Mouse (Mus musculus) kidney, postnatal 36 days (tissue): ENCODE data around the gene Zfp526.
A peak's percentile ranks its signal among the peaks of the same experiment; 100 is the strongest.
"Not testable (repeated sequence)": the region's sequence is repeated elsewhere in the genome, so short reads cannot be mapped to it uniquely, and the experiment has no call there.

ENCODE experiments used
- DNase-seq, 2 experiments: peaks; one replicate each; pipeline ENCODE4 v3.0.0; 2021 to 2022; ENCODE audit warnings: mixed read lengths in 2 of 2

Zfp526 gene

DNA sequence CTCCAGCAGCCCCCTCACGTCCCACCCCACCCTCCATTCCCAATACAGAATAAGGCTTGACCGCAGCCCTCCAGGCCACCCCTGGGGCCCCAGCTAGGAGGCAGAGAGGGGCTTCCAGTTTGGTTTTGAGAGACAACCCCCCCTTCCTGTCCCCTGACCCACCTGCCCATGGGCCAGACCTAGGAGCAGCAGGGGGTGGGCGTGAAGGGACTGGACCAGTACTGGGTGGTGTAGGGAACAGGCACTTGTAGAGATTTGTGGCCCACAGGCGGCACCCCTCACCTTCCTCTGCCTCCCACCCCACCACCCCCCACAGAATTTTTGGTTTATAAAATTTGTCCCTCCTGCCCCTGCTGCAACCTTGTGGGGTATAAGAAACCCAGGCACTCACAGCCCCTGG lies 22.1 kb downstream of the Zfp526 start:
- DNase-seq, result no peak

DNA sequence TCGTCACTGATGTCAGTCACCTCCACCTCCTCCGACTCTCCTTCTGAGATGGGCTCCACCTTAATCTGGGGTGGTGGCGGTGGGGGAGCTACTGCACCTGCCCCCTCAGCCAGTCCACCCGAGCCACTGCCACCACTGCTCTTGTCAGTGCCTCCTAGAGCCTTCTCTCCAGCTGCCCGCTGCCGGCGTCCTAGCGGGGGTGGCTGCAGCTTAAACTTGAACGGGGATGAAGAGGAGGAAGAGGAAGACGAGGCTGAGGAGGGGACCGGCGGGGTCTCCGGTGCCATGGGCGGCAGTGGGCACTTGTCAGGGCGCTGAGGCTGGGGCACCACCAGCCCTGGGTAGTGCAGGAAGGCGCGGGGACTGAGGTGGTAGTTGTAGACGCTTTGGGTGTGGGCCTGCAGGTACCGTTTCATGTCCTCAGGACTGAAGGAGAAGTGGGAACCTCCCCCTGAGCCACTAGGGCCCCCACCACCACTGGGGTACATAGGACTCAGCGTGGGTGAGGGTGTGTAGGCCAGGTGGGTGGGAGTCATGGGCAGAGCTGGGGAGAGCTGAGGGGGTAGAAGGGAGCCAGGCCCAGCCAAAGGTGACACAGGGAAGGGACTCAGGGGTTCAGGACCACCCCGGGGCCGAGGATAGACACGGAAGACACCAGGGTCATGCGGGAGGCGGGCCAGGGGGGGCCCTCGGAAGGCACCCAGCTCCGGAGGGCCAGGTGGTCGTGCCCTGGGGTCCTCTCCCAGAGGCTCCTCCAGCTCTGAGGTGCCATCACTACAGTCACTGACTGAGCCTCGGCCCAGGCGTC lies 23.5 kb downstream of the Zfp526 start:
- no peak for DNase-seq

DNA sequence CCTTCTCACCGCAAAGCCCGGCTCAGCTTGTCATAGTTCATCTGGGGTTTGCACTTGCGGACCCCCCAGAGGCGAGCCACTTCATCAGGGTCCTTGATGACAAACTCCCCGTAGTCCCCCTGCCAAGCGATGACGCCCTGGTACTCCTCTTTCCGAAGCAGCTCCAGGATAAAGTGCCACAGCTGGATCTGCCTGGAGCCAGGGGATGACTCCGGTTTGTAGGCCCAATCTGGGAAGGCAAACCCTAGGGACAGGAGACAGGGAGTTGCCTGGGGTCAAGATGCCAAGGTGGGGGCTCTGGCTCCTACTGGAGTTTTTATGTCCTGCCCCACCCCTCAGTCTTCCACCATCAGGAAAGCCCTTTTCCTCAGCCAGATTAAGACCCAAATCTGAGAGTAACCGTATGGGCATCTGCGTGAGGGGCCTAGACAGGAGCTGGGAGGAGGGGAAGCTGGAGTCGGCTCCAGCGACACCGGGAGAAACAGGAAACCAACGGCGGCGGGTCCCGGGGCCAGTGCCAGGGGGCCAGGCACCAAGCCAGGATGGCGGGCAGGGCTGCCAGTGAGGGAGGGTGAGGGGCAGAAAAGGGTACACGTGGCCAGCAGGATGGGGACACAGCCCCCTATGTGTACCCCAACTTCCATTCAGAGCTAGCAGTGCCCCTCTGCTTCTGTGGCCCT lies 25.0 kb downstream of the Zfp526 start:
- DNase-seq, result peak; percentile 69 to 79

DNA sequence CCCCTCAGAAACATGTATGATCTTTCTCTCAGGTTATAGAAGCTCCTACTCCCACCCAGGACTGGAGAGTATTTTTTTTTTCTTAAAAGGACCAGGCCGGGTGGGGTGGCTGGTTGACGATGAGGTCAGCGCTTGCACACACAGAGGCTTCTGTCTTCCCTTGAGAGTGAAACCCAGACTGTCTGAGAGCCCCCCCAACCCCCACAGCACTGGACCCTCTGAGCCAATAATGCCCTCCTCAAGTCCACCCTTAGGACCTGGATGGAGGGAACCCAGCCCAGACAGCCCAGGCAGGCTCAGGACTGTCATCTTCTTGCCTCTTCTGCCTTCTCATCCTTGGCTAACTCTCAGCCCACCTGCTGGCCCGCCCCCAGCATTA lies 25.5 kb downstream of the Zfp526 start:
- DNase-seq, result no peak

DNA sequence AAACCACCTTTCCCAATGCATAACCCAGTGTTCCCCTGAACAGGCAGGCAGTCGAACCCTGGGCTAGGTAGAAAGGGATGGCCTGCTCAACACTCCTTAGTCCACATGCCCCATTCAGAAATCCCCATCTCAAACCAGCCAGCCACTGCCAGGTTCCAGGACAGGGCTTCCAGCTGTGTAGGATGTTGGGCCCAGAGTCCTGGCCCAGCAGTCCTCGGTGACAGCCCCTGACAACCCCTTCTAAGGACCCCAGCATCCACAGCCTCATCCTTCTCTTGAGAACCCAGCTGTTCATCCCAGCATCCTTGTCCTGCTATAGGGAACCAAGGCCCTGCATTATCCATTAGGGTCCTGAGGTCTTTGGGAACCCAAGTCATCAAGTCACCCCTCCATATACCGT lies 26.3 kb downstream of the Zfp526 start:
- DNase-seq, result no peak

DNA sequence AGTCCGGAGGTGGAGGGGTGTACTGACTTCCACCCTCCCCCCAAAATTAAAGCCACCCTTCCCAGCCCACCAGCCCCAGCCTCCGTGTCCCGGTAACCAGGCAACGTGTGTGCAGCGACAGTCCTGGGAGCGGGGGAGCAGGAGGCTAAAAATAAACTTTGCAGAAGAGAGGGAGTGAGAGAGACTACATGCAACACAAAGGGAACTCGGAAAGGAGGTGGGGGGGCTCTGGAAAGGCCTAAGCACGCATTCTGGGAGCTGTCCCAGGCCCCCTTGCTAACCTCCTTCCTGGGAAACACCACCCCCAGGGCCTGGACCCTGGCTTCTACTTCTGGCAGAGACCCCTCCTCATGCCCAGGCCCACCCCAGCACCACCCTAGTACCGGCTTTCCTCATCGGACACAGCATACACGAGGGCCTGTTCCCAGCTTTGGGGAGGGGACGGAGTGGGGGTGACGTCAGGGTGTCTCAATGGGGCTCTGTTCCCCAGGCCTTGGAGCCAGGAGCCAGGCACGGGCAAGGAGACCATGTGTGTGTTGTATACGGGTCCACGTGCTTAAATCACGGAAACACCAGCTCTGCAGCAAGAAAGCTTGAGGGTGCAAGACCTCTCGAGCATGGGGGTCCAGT lies 26.9 kb downstream of the Zfp526 start:
- DNase-seq, result peak in 1 of 2 experiments; percentile 47

DNA sequence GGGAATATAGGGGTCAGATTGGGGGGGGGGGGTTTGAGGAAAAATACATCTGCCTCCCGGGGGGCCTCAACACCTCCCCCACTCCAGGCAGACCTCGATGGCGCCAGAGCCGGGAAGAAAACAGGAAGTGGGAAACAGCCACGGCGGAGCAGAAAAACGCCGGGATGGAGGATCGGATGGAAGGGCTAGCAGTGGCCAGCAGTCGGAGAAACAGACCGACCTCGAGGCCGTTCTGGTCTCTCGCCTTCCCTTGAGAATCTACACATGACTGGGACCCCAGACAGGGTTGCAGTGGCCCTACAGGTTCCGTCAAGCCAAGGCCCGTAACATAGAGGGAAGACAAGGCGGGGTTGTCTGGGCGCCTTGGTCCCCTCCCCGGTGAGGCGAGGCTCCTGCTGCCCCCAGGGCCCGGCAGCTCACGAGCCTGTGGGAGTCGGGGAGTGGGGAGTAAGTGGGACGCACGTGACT lies 27.7 kb downstream of the Zfp526 start:
- DNase-seq, result peak; percentile 28 to 58

DNA sequence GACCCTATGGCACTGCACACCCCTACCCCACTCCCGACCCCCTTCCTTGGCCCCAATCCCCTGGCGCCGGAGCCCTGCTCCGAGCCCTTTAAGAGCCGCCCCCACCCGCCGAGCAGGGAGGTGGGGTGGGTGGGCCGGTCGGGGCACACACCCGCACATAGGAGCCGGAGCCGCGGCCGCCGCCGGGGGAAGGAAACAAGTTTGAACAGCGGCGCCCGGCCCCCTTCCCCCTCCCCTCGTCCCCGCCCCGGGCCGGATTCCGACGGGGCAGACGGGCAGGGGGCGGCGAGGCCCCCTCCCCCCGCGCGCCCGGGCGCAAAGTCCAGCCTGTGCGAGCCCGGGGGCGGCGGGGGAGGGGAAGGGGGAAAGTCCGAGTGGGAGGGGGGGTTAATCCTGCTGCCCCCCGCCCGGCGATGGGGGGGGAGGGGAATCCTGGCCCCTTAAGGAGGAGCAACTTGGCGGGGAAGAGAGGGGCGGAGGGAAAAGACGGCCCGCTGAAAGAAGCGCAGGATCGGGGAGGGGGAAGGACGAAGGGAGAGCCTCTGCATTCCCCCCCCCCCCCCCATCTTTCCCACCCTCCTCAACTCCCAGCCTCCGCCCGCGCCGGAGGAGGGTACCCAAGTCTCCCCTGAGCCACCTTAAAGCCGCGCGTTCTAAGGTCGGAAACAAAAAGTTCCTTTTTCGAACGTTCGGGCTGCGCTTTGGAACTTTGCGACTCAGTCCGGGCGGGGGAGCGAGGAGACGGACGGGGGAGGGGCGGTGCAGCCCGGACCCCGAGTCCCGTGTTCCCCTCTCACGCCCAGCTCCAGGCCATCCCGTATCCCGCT lies 28.3 kb downstream of the Zfp526 start:
- DNase-seq, result peak; percentile 88 to 92

DNA sequence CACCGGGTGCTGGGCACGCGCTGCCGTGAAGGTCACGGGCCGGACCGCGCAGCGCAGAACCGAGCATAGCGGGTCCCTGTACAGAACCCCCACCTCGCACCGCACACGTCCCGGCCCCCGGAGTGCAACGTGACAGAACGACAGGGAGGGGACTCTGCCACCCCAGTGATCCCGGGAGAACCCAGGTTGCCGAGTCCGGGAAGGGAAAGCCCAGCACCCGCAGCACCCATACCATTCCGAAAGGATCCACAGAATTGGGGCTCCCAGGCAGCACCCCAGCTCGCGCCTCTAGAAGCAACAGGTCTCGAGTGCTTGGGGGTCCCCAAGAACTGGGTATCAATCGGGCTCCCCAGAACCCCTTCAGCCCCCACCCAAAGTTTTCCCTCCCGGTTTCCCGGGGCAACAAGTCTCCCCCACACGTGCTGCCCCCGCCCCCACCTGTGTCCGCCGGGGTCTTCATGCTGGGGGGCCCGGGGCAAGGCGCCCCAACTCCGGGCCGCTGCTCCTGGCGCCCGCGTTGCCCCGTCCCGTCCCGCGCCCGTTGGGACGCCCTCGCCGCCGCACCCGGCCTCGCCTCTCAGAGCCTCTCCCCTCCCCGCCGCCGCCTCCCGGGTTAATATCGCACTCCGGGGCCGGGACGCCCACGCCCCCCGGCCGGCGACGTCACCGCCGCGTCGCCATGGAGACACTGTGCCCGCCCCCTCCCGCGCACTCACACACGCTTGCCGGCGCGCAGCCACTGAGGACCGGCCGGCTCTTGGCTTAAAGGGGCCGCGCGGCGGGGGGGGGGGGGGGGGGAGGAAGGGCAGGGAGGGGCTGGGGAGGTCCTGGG lies 29.1 kb downstream of the Zfp526 start, which contains the start of gene Erf:
Gene Erf (minus strand): TSS at position 621 of the 832 bp plus-strand sequence.
- peak; percentile 96 to 97 for DNase-seq

DNA sequence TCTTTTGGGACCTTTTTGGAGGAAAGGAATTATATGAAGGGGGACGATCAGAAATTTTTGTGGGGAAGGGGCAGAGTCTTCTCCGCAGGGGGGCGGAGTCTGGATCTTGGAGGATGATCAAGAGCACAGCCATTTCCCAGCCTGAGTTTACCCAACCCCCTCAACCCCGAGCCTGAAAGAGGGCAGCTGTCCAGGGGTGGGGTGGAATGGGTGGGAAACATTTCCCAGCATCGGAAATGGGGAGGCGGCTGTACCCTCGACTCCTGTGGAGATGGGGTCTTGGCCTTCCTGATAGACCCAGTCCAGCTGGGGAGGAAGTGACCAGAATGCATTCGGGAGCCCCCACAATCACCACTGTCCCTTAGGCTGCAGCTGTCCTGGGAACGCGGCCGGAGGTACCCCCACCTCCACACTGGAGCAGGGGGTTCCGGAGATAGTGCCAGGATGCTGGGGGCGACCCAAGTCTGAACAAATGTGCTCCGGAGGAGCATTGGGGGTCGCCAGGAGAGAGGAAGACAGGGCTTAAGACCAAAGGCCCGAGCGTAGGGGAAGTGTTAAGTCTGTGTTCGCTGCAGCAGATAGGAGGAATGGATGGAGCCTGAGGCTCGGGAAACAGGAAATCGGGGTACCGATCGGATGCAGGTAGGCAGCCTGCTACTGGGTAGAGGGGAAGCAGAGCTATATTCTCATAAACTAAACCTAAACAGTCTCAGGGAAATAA lies 30.0 kb downstream of the Zfp526 start:
- DNase-seq, result peak; percentile 58 to 78

DNA sequence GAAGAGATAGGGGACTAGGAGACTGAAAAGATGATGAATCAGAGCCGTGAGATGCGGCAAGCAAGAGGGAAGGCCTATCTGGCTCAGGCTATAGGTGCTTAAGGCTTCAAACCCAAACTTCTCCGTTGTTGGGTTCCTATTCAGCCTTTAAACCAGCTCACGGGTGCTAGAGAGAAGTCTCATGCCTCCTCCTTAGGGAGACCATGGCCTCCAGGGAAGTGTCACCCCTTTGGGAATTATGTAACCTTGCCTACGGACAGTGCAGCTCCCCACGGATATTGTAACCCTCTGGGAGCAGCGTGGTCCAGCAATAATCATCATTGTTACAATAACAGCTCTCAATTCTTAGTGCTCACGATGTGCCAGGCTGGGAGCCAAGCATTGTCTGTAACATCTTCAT lies 30.6 kb downstream of the Zfp526 start:
- no peak for DNase-seq

DNA sequence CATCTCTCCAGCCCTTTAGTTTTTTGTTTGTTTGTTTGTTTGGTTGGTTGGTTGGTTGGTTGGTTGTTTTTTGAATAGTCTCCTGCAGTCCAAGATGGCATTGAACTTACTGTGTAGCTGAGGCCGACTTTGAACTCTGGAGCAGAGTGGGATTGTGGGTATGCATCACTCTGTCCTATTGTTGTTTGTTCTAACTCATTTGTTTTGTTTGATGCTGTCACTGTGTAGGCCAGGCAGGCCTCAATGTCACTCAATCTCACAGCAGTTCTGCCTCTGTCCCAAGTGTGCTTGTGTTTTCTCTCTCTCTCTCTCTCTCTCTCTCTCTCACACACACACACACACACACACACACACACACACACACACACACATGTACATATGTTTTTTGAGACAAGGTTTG lies 40.7 kb downstream of the Zfp526 start:
- no peak for DNase-seq

DNA sequence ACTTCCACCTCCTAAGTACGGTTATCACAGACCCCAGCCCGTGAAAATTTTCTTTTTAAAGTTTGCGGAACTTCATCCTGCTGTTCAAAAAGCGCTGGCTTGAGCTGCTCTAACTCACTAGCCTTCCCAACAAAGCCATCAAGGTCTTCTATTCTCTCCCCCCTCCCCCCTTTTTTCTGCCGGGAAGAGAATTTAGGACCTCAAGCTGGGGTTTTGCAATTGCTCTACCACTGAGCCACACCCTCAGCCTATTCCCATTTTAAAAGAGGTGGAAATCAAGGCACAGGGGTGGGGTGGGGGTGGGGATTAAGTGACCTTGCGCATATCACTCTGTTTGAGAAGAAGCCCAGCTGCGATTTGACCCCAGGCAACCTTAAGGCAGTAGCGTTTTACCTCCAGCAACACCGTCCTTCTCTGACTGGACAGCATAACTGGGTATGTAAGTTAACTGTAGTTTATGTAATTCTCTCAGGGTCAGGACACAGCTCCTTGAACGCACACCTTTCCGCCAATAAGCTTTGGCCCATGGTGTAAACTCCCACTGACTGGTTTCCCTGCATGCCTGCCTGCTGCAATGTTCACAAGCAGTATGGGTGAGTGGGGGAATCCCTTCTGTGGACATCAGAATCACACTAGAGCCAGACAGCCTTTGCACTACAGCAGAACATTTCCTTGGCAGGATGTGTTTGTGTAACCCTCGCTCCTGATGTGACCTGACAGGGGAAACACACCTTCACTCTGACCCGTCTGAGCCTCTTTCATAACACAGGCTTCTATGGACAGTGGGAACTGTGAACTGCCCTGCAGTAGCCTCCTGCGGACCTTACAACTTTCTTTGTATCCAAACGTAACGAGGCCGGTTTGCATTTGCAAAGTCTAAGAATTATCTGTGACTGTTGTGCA lies 43.0 kb downstream of the Zfp526 start:
- no peak for DNase-seq

DNA sequence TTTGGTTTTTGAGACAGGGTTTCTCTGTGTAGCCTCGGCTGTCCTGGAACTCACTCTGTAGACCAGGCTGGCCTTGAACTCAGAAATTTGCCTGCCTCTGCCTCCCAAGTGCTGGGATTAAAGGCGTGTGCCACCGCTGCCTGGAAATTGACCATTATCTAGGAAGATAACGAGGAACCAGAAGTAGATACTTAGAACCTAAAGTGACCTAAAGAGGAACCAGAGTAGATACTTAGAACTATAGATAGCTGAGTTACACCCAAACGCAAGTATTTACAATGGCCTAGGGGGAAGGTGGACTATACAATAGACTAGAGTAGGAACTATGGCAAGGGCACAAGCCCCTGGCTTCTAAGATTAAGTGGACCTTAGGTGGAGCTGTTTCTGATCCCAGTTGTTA lies 44.5 kb downstream of the Zfp526 start:
- DNase-seq, result not testable (repeated sequence)

DNA sequence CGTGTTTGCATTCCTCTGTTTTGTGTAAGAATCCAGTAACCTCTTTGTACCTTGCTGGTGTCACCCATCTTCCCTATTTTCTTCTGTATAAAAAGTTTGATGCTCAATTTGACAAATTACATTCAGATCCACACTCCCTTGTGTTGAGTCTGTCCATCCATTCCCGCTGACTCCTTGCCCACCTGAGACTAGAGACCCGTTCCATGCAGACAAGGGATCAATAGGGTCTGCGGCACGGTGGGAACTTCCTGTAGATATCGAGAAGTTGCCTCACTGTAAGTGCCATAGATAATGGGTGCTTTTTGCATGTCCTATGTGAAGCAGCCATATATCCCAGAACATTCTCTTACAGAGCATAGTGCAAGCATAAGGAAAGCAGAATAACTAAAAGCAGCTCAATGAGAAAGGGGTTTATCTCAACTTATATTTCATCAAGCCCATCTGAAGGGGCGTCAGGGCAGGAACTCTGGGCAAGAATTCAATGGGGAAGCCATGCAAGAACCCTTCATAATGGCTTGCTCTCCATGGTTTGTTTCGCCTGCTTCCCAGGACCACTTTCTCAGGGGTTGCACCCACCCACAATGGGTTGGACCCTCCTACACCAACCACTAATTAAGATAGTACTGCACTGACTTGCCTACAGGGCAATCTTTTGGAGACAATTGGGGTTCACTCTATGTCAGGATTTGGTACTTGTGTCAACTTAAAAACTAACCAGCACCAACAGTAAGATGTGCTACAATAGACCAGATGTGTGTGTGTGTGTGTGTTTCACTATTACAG lies 45.1 kb downstream of the Zfp526 start:
- no peak for DNase-seq

DNA sequence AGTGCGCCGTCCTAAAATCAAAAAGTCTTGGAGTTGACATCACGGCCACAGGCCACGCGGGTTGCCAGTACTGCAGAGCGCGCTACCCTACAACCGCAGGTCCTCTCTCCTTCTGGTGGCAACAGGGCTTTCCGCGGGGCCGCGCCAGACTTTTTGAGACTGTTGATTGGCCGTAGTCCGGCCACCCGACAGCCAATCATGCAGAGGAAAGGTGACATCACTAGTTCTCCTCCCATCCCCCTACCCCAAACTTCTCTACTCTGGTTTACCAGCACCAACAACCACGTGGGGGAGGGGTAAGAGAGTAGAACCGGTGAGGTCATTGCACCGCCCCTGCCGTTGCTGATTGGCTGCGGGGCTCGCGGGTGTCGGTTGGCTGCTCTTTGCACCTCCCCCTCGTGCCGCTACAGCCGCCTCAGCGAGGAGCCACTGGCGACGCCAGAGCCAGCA lies 46.1 kb downstream of the Zfp526 start, which contains the start of gene Cic:
Gene Cic (plus strand): TSS at position 404 of the 450 bp plus-strand sequence.
- DNase-seq, result peak; percentile 98 to 100

DNA sequence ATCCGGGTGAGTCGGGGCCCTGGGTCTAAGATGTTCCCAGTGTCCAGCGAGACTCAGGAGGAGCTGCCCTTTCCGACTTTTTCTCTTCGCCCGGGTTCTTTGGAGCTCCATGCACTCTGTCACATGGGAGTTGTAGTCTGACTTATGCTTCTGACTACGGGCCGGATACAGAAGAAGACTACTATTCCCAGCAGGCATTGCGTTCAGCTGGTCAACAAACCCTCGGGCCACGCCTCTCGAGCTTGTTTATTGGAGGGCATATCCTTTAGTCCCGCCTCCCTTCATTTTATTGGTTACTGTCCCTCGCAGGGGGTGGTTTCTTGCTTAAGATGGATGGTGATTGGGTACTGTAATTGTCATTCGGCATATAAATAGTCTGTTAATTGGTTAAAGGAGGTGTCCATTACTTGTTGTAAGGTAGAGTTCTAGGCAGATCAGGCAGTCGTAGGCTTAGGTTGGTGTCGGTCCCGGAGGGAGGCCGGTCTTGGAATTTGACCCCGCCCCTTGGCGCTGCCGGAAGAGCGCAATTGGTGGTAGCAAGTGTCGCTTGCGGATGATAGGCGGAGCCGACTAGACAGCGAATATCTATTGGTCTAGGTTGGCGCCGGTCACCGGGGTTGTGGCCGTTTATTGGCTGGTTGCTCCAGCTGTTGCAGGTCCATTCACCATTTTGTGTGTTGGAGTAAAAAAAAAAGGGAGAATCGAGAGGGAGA lies 46.7 kb downstream of the Zfp526 start:
- peak; percentile 99 to 100 for DNase-seq

DNA sequence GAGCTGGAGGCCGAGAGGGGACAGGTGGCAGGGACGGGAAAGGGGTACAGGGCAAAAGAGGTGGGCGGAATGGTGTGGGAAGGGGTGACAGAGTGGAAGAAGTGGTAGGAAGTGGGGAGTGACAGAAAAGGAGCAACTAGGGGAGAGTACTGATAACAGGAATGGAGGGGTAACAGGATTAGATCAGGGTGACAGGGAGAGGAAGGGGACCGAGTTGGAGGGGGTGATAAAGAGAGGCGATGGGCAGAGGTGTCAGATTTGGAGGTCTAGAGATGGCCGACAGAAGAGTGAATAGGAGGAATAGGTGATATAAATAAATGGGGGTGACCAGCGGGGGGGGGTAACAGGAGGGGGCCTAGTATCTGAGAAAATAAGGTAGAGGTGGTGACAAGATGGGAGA lies 47.4 kb downstream of the Zfp526 start:
- no peak for DNase-seq
